Mouse (Mus musculus): ENCODE results near the gene Desi2. TPM values are rescaled to one million over a fixed set of nuclear protein-coding genes. Genes with fewer than 3 reads are reported as not detected.
"Not testable (repeated sequence)": the region's sequence is repeated elsewhere in the genome, so short reads cannot be mapped to it uniquely, and the experiment has no call there.

Desi2 gene
- total and polyA plus RNA-seq, 2 experiments from 2014 or later: 22.6 to 26.8 TPM

DNA sequence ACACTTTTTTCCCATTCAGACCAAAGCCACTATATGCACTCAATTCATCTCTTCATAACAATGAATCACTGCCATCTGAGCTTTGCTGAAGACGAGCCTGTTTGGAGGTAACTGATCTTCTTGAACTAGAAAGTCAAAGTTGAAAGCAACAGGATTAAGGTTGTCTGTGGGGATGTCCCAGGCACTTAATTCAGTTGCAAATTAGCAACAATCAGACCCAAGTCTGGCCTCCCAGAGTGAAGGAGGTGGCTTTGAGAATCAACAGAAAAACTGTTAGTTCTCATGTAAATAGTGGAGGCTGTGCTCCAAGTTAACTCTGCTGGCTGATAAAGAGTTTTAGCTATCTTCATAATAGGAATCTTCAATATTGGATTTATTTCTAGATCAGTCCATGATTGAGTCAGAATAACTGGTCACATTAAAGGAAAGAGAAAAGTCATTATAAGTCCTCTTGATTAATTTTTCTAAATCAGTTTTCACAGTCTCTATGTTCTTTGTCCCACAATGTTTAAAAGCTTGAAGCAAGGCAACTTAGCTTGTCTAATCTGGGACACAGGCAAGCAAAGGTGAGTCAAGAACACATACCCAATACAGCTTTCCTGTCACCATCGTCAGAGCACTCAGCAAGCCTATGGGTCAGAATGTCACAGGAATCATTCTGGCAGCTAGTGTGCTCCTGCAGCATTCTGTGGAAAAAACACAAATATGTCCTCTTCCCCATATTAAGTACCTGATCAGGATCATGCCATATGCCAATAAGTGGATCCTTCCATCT lies 96.9 kb downstream of the Desi2 start:
- Histone ChIP-seq H3K4me1 (ENCODE audit: control insufficient read depth, insufficient read depth) (no peaks in the 10 kb centered on the region), H3K9ac (replicated peaks; ENCODE audit: low read depth, low read length) (no peak overlapping the region), H3K4me2 (ENCODE audit: low read depth, low read length) (no peak overlapping the region), H3K27me3 (ENCODE audit: control insufficient read depth, insufficient read depth, low read length) (no peaks in the 10 kb centered on the region), H3K9me3 (replicated peaks; ENCODE audit: control insufficient read depth, low read length) (no peaks in the 10 kb centered on the region), H3K36me3 (replicated peaks; ENCODE audit: control insufficient read depth, insufficient read depth, low read length) (no peaks in the 10 kb centered on the region), H3K27ac (ENCODE audit: low read depth) (no peak overlapping the region), H3K4me3 (ENCODE audit: low read depth, low read length) (no peak overlapping the region)
- no peak for TF ChIP-seq EP300 (IDR thresholded peaks at IDR 0.05; ENCODE audit: low read depth)
- no peak for TF ChIP-seq CTCF (IDR thresholded peaks at IDR 0.05; ENCODE audit: low read depth)
- no peak for ATAC-seq (ENCODE audit: insufficient read depth, low read depth)
- no peak for DNase-seq (ENCODE audit: low spot score)
- 64% methylated on average over 2 of the region's 2 CpGs for WGBS

DNA sequence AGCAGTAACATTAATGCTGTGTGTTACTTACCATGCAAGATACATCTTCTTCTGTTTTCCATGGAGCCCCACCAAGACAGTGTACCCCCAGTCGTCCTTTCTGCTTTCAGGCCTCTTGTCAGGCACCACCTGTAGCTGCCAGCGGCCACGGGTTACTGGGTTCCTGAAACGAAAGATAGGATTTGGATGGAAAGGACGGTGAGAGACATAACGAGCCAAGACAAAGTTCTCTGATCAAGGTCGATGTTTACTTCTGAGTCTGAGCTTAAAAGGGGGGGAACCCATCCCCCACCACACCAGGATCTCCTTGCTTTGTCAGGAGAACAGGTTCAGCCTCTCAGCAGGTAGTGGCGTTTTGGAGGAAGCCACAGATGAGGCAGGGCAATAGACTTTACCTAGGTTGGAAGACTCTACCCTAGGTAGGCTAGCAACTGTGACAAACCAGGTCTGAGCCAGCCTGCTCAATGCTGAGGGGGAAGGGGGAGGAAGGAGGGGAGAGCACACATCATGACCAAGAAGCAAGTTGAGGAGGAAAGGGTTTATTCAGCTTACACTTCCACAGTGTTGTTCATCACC lies 100.5 kb downstream of the Desi2 start:
- Histone ChIP-seq H3K36me3 (replicated peaks; ENCODE audit: control insufficient read depth, insufficient read depth, low read length) (no peaks in the 10 kb centered on the region), H3K9me3 (replicated peaks; ENCODE audit: control insufficient read depth, low read length) (no peaks in the 10 kb centered on the region), H3K4me2 (ENCODE audit: low read depth, low read length) (no peak overlapping the region), H3K4me3 (ENCODE audit: low read depth, low read length) (no peak overlapping the region), H3K9ac (replicated peaks; ENCODE audit: low read depth, low read length) (no peak overlapping the region), H3K27ac (ENCODE audit: low read depth) (no peak overlapping the region), H3K27me3 (ENCODE audit: control insufficient read depth, insufficient read depth, low read length) (no peaks in the 10 kb centered on the region), H3K4me1 (ENCODE audit: control insufficient read depth, insufficient read depth) (no peaks in the 10 kb centered on the region)
- 56% methylated on average over 8 of the region's 8 CpGs for WGBS
- DNase-seq (ENCODE audit: low spot score) (no peak), ATAC-seq (ENCODE audit: insufficient read depth, low read depth) (no peak)
- TF ChIP-seq CTCF (IDR thresholded peaks at IDR 0.05; ENCODE audit: low read depth) (no peak), EP300 (IDR thresholded peaks at IDR 0.05; ENCODE audit: low read depth) (no peak)

DNA sequence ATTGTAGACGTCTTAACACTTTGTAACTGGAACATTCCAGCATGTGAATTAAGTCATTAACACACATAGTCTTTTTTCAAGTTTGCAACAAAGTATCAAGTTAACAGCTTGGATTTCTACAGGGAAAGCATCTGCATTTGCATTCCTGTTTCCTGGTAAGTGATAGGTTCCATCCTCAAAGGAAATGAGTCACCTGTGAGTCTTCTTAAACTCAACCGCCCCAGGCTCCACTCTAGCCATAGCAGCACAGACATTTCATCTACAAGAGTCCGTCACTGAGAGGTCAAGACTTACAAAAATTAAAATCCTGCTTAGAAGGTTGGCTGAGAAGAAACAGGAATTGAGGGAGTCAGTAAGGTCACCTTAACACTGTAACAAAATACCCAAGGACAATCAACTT lies 104.5 kb downstream of the Desi2 start:
- no peaks in the 10 kb centered on the region for H3K36me3 ChIP-seq (replicated peaks; ENCODE audit: control insufficient read depth, insufficient read depth, low read length)
- ATAC-seq (ENCODE audit: insufficient read depth, low read depth): no peak
- no peak overlapping the region for H3K4me2 ChIP-seq (ENCODE audit: low read depth, low read length)
- H3K27me3 ChIP-seq (ENCODE audit: control insufficient read depth, insufficient read depth, low read length): no peaks in the 10 kb centered on the region
- H3K9ac ChIP-seq (replicated peaks; ENCODE audit: low read depth, low read length): no peak overlapping the region
- H3K4me3 ChIP-seq (ENCODE audit: low read depth, low read length): no peak overlapping the region
- no peak overlapping the region for H3K27ac ChIP-seq (ENCODE audit: low read depth)
- WGBS: 70% methylated on average over 3 of the region's 3 CpGs
- no peaks in the 10 kb centered on the region for H3K4me1 ChIP-seq (ENCODE audit: control insufficient read depth, insufficient read depth)
- DNase-seq (ENCODE audit: low spot score): no peak
- no peak for TF ChIP-seq EP300 (IDR thresholded peaks at IDR 0.05; ENCODE audit: low read depth)
- no peak for TF ChIP-seq CTCF (IDR thresholded peaks at IDR 0.05; ENCODE audit: low read depth)
- no peaks in the 10 kb centered on the region for H3K9me3 ChIP-seq (replicated peaks; ENCODE audit: control insufficient read depth, low read length)

DNA sequence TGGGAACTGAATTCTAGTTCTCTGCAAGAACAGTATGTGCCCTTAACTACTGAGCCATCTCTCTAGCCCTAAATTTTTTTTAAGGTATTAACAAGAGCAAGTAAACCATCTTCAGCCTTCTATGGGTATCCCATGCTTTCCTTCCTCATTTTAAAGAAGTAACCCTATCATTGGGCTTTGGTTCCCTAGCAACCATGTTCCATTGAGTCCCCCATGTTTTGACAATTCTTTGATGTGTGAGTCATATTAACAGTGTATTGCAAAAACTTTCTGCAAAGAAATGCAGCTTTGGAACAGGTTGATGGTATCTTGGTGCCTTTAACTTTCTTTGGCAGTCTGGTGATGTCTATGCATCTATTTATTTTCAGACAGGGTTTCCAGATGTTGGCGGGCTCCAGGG lies 106.8 kb downstream of the Desi2 start:
- DNase-seq (ENCODE audit: low spot score) (no peak), ATAC-seq (ENCODE audit: insufficient read depth, low read depth) (no peak)
- H3K27ac ChIP-seq (ENCODE audit: low read depth): no peak overlapping the region
- no peak overlapping the region for H3K9ac ChIP-seq (replicated peaks; ENCODE audit: low read depth, low read length)
- no peaks in the 10 kb centered on the region for H3K27me3 ChIP-seq (ENCODE audit: control insufficient read depth, insufficient read depth, low read length)
- no peak overlapping the region for H3K4me2 ChIP-seq (ENCODE audit: low read depth, low read length)
- no peak overlapping the region for H3K4me3 ChIP-seq (ENCODE audit: low read depth, low read length)
- TF ChIP-seq CTCF (IDR thresholded peaks at IDR 0.05; ENCODE audit: low read depth): no peak
- TF ChIP-seq EP300 (IDR thresholded peaks at IDR 0.05; ENCODE audit: low read depth): no peak
- H3K4me1 ChIP-seq (ENCODE audit: control insufficient read depth, insufficient read depth): no peaks in the 10 kb centered on the region
- H3K9me3 ChIP-seq (replicated peaks; ENCODE audit: control insufficient read depth, low read length): no peaks in the 10 kb centered on the region
- WGBS: 83% methylated on average over 1 of the region's 1 CpGs
- H3K36me3 ChIP-seq (replicated peaks; ENCODE audit: control insufficient read depth, insufficient read depth, low read length): no peaks in the 10 kb centered on the region

DNA sequence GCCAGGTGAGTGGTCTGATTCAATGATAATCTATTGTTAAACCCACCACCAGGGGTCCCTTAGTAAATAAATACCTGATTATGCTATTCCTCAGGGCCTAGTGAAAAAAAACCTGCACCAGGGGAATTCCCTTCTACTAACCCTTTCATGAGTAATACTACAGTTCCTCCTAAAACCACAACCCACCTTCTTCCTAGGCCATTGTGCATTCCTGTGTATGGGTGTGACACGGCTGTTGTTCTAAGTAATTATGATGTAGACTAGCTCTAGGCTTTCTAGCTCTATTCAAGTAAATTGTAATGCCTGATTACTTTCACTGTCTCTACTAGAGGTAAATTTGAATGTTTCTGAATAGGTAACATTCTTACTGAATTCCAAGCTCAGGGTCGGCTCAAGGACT lies 114.0 kb downstream of the Desi2 start:
- H3K4me1 ChIP-seq (ENCODE audit: control insufficient read depth, insufficient read depth); H3K4me3 ChIP-seq (ENCODE audit: low read depth, low read length): not testable (repeated sequence)
- 78% methylated on average over 2 of the region's 2 CpGs for WGBS

DNA sequence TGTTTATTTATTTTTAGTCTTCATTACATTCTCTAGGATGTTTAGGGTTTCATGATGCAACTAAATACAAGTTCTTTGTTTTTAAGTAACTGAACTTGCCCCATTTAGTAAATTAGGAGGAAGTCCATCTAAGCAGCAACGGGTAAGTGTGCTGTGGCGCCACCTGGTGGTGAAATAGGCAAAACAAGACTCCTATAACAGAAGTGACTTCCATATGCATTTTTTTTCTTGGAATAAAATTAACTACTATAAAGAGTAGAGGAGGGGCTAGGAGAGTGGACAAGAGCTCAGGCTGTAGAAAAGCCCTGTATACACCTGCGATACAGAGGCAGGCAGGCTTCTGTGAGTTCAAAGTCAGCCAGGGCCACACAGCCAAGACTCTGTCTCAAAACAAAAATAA lies 116.2 kb downstream of the Desi2 start:
- TF ChIP-seq CTCF (IDR thresholded peaks at IDR 0.05; ENCODE audit: low read depth): peak; percentile 83
- no peak for TF ChIP-seq EP300 (IDR thresholded peaks at IDR 0.05; ENCODE audit: low read depth)
- Histone ChIP-seq H3K4me1 (ENCODE audit: control insufficient read depth, insufficient read depth) (no peaks in the 10 kb centered on the region), H3K4me2 (ENCODE audit: low read depth, low read length) (no peak overlapping the region), H3K4me3 (ENCODE audit: low read depth, low read length) (no peak overlapping the region), H3K9ac (replicated peaks; ENCODE audit: low read depth, low read length) (no peak overlapping the region), H3K36me3 (replicated peaks; ENCODE audit: control insufficient read depth, insufficient read depth, low read length) (no peaks in the 10 kb centered on the region), H3K27ac (ENCODE audit: low read depth) (no peak overlapping the region), H3K27me3 (ENCODE audit: control insufficient read depth, insufficient read depth, low read length) (no peaks in the 10 kb centered on the region), H3K9me3 (replicated peaks; ENCODE audit: control insufficient read depth, low read length) (no peaks in the 10 kb centered on the region)
- ATAC-seq (ENCODE audit: insufficient read depth, low read depth) (peak; percentile 6; the same call in 1 of the 2 replicates), DNase-seq (ENCODE audit: low spot score) (peak; percentile 62)
- WGBS: 21% methylated on average over 3 of the region's 3 CpGs

More for the DNA sequence above, 114.0 kb downstream of the Desi2 start:
- H3K9ac ChIP-seq (replicated peaks; ENCODE audit: low read depth, low read length); H3K36me3 ChIP-seq (replicated peaks; ENCODE audit: control insufficient read depth, insufficient read depth, low read length); H3K4me2 ChIP-seq (ENCODE audit: low read depth, low read length); H3K27ac ChIP-seq (ENCODE audit: low read depth); DNase-seq (ENCODE audit: low spot score); H3K9me3 ChIP-seq (replicated peaks; ENCODE audit: control insufficient read depth, low read length); ATAC-seq (ENCODE audit: insufficient read depth, low read depth); H3K27me3 ChIP-seq (ENCODE audit: control insufficient read depth, insufficient read depth, low read length): not testable (repeated sequence)

Other genes with a start within 250 kb of the Desi2 start
- gene Catspere2, start 204.0 kb upstream of the Desi2 start, total RNA-seq (2014; rRNA removed; ENCODE audit: low replicate concordance): not detected in 2 replicates
- gene Catspere2, start 204.0 kb upstream of the Desi2 start, polyA plus RNA-seq (2015; fragmentation: Nextera tagmentation; extraction: Ambion mirVana): 0.12 and 0.21 TPM in 2 replicates
- 160 and 268 TPM in 2 replicates for gene Cox20, start 131.7 kb downstream of the Desi2 start, total RNA-seq (2014; rRNA removed; ENCODE audit: low replicate concordance)
- 519 and 555 TPM in 2 replicates for gene Cox20, start 131.7 kb downstream of the Desi2 start, polyA plus RNA-seq (2015; fragmentation: Nextera tagmentation; extraction: Ambion mirVana)
- gene Hnrnpu, start 150.4 kb downstream of the Desi2 start, total RNA-seq (2014; rRNA removed; ENCODE audit: low replicate concordance): 62.2 and 85.6 TPM in 2 replicates
- gene Hnrnpu, start 150.4 kb downstream of the Desi2 start, polyA plus RNA-seq (2015; fragmentation: Nextera tagmentation; extraction: Ambion mirVana): 107 and 109 TPM in 2 replicates
- 3.4 and 5.8 TPM in 2 replicates for gene Efcab2, start 218.7 kb downstream of the Desi2 start, total RNA-seq (2014; rRNA removed; ENCODE audit: low replicate concordance)
- 28.5 and 33.1 TPM in 2 replicates for gene Efcab2, start 218.7 kb downstream of the Desi2 start, polyA plus RNA-seq (2015; fragmentation: Nextera tagmentation; extraction: Ambion mirVana)